Comparison of ENCODE assay signal across 17 mouse cellular contexts in genomic region chr8:77360423-77360822, GRCm38 (mm10).
"Had no signal": no experiment of that assay in that cellular context is flagged by ENCODE, and none has a peak within 500 bp of the region (broad histone marks: within the 10 kb centered on the region; RNA-seq: fewer than 3 reads in every experiment).

No protein-coding gene starts in this region.

- H3K27ac ChIP-seq: lung, embryonic 15.5 days; macrophage; midbrain, embryonic 13.5 days; midbrain, embryonic 15.5 days; neural tube, embryonic 12.5 days; stomach, embryonic 15.5 days; stomach, postnatal 0 days had no signal

- H3K4me1 ChIP-seq: lung, embryonic 15.5 days; midbrain, embryonic 13.5 days; midbrain, embryonic 15.5 days; neural tube, embryonic 12.5 days; stomach, embryonic 15.5 days had no signal

- ATAC-seq: lung, postnatal 0 days; midbrain, embryonic 13.5 days; midbrain, embryonic 15.5 days had no signal

- H3K36me3 ChIP-seq: midbrain, embryonic 13.5 days; midbrain, embryonic 15.5 days; neural tube, embryonic 12.5 days; stomach, embryonic 15.5 days had no signal

- H3K9ac ChIP-seq: lung, embryonic 15.5 days; midbrain, embryonic 13.5 days; midbrain, embryonic 15.5 days; neural tube, embryonic 12.5 days; stomach, embryonic 15.5 days had no signal

- H3K4me3 ChIP-seq: lung, embryonic 15.5 days; megakaryocyte, embryonic 14.5 days; midbrain, embryonic 13.5 days; midbrain, embryonic 15.5 days; neural tube, embryonic 12.5 days; stomach, embryonic 15.5 days had no signal

- H3K4me2 ChIP-seq: lung, embryonic 15.5 days; midbrain, embryonic 11.5 days; midbrain, embryonic 13.5 days; midbrain, embryonic 15.5 days; neural tube, embryonic 12.5 days; stomach, embryonic 15.5 days had no signal

- DNase-seq: lung, adult 2 months; lung, postnatal 14 days; lung, postnatal 36 days; right cerebral cortex, postnatal 14 days; thymus, adult 2 months; thymus, postnatal 25 days; thymus, postnatal 4 days had no signal

- H3K9me3 ChIP-seq: lung, embryonic 15.5 days; megakaryocyte, embryonic 14.5 days; midbrain, embryonic 13.5 days; midbrain, embryonic 15.5 days; neural tube, embryonic 12.5 days; stomach, embryonic 15.5 days had no signal

- H3K27me3 ChIP-seq: lung, embryonic 15.5 days; megakaryocyte, embryonic 14.5 days; midbrain, embryonic 13.5 days; midbrain, embryonic 15.5 days; neural tube, embryonic 12.5 days; stomach, embryonic 15.5 days had no signal
